Mouse (Mus musculus): ENCODE data around the gene Tnik.

Gene Tnik

GRCm38 (mm10) chr3:28466688-28467087 is 203.7 kb downstream of the Tnik start:
- DNase-seq (ENCODE audit: low read depth in 1 of 2, low spot score in 2 of 2), result no peak

- no peak for DNase-seq (ENCODE audit: low read depth in 1 of 2, low spot score in 2 of 2)
These were observed 204.2 kb downstream of the Tnik start for GRCm38 (mm10) chr3:28467148-28467754.

GRCm38 (mm10) chr3:28467871-28468285 is 204.9 kb downstream of the Tnik start:
- no peak for DNase-seq (ENCODE audit: low read depth in 1 of 2, low spot score in 2 of 2)

- no peak for DNase-seq (ENCODE audit: low read depth in 1 of 2, low spot score in 2 of 2)
These were observed 210.4 kb downstream of the Tnik start for GRCm38 (mm10) chr3:28473439-28473838.

GRCm38 (mm10) chr3:28477373-28477772 is 214.4 kb downstream of the Tnik start:
- DNase-seq (ENCODE audit: low read depth in 1 of 2, low spot score in 2 of 2), result no peak

GRCm38 (mm10) chr3:28485716-28486115 is 222.7 kb downstream of the Tnik start:
- no peak for DNase-seq (ENCODE audit: low read depth in 1 of 2, low spot score in 2 of 2)

- DNase-seq (ENCODE audit: low read depth in 1 of 2, low spot score in 2 of 2), result no peak
These were observed 224.4 kb downstream of the Tnik start for GRCm38 (mm10) chr3:28487418-28487817.

- no peak for DNase-seq (ENCODE audit: low read depth in 1 of 2, low spot score in 2 of 2)
These were observed 228.3 kb downstream of the Tnik start for GRCm38 (mm10) chr3:28491085-28492041.

GRCm38 (mm10) chr3:28496806-28497502 is 233.9 kb downstream of the Tnik start:
- no peak for DNase-seq (ENCODE audit: low read depth in 1 of 2, low spot score in 2 of 2)

- DNase-seq (ENCODE audit: low read depth in 1 of 2, low spot score in 2 of 2), result no peak
These were observed 234.5 kb downstream of the Tnik start for GRCm38 (mm10) chr3:28497503-28497857.

- no peak for DNase-seq (ENCODE audit: low read depth in 1 of 2, low spot score in 2 of 2)
These were observed 239.7 kb downstream of the Tnik start for GRCm38 (mm10) chr3:28502697-28503096.

GRCm38 (mm10) chr3:28509337-28509935 is 246.4 kb downstream of the Tnik start:
- no peak for DNase-seq (ENCODE audit: low read depth in 1 of 2, low spot score in 2 of 2)

- DNase-seq (ENCODE audit: low read depth in 1 of 2, low spot score in 2 of 2), result no peak
These were observed 260.0 kb downstream of the Tnik start for GRCm38 (mm10) chr3:28523004-28523482.

GRCm38 (mm10) chr3:28523541-28524165 is 260.6 kb downstream of the Tnik start:
- DNase-seq (ENCODE audit: low read depth in 1 of 2, low spot score in 2 of 2), result no peak

GRCm38 (mm10) chr3:28524562-28524961 is 261.5 kb downstream of the Tnik start:
- DNase-seq (ENCODE audit: low read depth in 1 of 2, low spot score in 2 of 2), result no peak

- no peak for DNase-seq (ENCODE audit: low read depth in 1 of 2, low spot score in 2 of 2)
These were observed 263.7 kb downstream of the Tnik start for GRCm38 (mm10) chr3:28526671-28527070.

GRCm38 (mm10) chr3:28527231-28527630 is 264.2 kb downstream of the Tnik start:
- no peak for DNase-seq (ENCODE audit: low read depth in 1 of 2, low spot score in 2 of 2)

GRCm38 (mm10) chr3:28529548-28529947 is 266.5 kb downstream of the Tnik start:
- DNase-seq (ENCODE audit: low read depth in 1 of 2, low spot score in 2 of 2), result no peak

- DNase-seq (ENCODE audit: low read depth in 1 of 2, low spot score in 2 of 2), result no peak
These were observed 268.4 kb downstream of the Tnik start for GRCm38 (mm10) chr3:28531294-28531956.

GRCm38 (mm10) chr3:28532666-28533065 is 269.7 kb downstream of the Tnik start:
- DNase-seq (ENCODE audit: low read depth in 1 of 2, low spot score in 2 of 2), result no peak

Data from monocyte, adult 2 months (primary cell).